Mouse (Mus musculus): Measurements from ENCODE around the gene Strn4.

The Strn4 gene

DNA sequence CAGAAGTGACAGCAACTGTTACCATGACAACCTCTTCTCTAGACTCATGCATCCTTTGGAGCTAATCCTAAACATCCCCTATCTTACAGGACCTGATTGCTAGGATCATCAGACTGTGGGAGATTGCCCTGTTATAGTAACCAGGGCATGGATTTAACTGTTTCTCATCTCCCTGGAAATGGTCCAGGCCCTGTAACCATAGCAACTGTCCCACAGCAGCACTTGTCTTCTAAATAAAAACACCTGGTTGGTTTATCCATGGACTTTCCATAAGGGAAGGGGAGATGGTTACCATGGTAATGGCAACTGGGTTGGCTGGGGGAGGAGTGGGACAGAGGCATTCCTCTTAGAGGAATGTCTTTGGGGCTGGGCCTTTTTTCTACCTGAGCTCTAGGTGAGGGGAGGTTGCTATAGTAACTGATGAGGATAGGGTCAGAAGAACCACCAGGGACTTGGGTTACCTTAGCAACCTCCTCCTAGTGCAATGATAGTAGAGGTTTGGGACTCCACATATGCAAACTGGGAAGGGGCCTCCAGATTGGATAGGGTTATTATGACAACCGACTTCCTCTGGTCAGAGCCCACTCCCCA lies at the start of gene Strn4:
TSS of gene Strn4 (plus strand) at position 539 of the 591 bp plus-strand sequence.
- DNase-seq (ENCODE audit: low spot score): no peak

DNA sequence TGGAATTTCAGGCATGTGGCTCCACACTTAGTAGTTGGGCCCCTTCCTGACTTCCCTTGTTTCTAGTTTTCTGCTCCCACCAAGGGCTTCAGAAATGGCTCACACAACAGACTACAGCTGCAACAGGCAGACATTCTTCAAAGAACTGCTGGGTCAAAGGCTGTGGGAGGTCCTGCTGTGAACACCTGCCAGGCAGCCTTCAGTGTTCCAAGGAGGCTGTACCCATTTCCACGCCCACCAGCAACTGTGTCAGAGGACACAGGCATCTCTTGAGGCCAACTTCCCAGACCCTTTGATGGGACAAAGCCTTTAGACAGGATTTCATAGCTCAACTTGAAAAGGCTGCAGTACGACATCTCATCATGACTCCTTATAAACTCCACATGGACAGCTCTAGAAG lies 49.2 kb upstream of the Strn4 start:
- no peak for DNase-seq (ENCODE audit: low spot score)

DNA sequence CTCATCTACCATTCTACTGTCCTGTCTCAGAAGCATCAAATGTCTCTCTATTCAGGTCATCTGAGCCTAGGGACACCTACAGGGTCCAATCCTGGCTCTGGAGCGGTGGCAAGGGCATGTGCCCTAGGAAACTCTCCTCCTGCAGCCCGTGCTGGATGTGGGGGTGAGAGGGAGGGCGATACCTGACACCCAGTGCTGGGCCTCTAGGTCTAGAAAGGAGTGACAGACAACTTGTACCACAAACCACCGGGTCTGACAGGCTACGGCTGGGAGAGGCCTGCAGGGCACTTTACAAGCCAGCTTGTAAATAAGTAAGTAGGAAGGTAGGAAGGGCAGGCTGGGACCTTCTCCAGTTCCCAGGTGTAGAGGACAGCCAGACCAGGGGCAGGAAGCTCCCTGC lies 39.8 kb upstream of the Strn4 start:
- DNase-seq (ENCODE audit: low spot score): no peak

DNA sequence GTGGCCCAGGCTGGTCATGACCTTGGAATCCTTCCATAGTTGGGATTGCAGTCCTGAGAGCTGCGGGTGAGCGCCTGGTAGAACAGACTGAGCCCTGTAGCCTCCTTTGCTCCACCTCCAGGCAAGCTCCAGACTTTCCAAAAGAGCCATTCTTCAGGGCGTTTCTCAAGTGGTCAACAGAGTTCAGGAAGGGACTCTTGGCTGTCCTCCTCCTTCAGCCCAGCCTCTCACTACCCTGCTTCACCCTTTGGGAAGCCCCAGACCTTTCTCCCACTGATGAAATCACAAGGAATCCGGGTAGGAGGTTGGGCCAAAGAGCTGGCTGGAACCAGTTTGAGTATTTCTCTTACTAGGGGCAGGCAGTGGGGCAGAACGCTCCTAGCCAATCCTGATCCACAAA lies 35.6 kb upstream of the Strn4 start:
- DNase-seq (ENCODE audit: low spot score): no peak

DNA sequence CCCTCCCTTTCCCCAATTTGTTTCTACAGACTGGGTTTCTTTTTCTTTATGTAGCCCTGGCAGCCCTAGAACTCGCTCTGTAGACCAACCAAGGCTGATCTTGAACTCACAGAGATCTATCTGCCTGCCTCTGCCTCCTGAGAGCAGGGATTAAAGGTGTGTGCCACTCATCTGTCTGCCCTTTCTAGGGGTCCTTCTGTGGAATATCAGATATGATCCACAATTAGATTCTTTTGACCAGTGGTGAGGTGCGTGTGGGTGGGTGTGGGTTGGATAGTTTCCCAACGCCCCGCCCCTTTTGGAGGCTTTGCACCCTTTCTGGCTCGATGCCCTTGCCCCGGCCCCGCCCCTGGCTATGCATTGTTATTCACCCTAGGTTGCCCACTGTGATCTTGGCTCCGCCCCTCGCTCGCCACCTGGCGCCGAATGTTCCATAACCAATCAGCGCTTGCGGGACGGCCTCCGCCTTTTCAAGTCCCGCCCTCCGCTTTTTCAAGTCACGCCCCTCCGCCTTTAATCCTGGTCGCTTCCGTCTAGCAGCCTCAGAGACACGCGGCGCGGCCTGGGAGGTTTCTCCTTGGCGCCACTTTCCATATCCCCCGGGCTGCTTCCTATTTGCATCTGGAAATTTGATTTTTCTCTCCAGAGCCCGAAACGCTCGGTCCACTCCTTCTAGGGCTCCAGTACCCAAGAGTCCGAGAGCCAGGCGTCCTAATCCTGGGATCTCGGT lies 34.7 kb upstream of the Strn4 start, which contains the start of gene Slc1a5:
TSS of gene Slc1a5 (plus strand) at position 516 of the 730 bp plus-strand sequence.
- DNase-seq (ENCODE audit: low spot score): peak; percentile 94

DNA sequence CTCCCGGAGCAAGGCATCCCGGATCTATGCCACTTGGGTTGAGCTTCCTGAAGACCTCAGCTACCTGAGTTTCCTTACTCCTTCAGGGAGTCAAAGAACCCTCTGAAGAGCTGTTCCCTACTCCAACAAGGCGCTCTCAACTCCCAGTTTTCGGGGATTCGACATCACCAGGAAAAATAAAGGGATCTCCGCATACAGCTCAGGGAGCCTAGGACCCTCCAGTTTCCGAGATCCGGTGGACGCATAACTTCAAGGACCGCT lies 34.2 kb upstream of the Strn4 start:
- no peak for DNase-seq (ENCODE audit: low spot score)

DNA sequence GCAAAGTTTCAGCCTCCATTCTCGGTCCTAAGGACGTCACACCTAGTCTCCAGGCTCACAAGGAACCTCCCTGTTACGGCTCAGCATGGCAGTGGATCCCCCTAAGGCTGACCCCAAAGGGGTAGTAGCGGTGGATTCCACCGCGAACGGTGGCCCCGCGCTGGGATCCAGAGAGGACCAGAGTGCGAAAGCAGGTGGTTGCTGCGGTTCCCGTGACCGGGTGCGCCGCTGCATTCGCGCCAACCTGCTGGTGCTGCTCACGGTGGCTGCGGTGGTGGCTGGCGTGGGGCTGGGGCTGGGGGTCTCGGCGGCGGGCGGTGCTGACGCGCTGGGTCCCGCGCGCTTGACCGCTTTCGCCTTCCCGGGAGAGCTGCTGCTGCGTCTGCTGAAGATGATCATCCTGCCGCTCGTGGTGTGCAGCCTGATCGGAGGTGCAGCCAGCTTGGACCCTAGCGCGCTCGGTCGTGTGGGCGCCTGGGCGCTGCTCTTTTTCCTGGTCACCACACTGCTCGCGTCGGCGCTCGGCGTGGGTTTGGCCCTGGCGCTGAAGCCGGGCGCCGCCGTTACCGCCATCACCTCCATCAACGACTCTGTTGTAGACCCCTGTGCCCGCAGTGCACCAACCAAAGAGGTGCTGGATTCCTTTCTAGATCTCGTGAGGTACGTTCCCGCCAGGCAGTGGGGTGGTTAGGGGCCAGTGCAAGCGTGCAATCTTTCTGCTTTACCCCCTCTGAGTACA lies 33.7 kb upstream of the Strn4 start:
- DNase-seq (ENCODE audit: low spot score): peak; percentile 40

DNA sequence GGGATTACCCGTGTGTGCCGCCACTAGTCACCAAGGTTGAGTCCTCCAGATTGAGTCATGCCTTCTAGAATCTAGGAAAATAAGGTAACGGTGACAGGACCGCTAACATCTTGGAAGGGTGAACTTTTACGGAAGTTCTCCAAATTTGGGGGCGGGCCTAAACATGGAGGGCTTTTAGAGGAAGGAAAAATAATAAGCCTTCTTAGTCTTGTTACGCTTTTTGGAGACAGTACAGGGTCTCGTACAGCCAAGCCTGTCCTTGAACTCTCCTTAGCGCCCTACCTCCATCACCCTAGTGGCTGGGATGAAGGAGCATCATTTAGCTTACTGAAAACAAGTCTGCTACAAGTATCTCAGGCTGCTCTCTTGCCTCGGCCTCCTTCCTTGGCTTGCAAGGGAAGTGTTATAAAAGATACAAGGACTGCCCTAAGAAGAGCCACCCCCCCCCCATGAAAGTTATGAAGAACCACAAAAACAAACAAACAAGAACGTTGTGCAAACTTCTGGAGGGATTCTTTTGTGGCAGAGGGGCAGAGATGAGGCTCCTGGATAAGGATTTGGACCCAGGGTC lies 33.0 kb upstream of the Strn4 start:
- no peak for DNase-seq (ENCODE audit: low spot score)

DNA sequence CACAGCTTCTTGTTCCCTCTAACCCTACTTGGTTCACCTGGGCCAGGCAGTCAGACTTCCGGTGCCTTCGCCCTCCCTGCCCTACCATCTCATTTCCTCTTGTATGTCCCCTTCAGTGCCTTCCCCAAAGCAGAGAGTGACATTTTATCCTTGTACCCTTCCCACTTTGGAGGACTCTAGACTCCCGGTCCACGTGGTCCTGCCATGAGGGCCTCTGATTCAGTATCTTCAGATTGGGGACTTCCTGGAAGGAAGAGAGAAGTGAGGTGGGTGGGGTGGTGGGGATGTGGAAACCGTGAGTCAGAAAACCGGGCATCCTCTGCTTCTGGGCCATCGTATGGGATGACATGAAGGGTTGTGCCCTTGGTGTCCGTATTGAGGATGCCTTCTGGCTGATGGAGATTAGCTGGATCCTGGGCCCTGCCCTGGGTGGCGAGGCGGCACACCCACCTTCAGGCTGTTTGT lies 32.4 kb upstream of the Strn4 start:
- DNase-seq (ENCODE audit: low spot score): peak; percentile 47

DNA sequence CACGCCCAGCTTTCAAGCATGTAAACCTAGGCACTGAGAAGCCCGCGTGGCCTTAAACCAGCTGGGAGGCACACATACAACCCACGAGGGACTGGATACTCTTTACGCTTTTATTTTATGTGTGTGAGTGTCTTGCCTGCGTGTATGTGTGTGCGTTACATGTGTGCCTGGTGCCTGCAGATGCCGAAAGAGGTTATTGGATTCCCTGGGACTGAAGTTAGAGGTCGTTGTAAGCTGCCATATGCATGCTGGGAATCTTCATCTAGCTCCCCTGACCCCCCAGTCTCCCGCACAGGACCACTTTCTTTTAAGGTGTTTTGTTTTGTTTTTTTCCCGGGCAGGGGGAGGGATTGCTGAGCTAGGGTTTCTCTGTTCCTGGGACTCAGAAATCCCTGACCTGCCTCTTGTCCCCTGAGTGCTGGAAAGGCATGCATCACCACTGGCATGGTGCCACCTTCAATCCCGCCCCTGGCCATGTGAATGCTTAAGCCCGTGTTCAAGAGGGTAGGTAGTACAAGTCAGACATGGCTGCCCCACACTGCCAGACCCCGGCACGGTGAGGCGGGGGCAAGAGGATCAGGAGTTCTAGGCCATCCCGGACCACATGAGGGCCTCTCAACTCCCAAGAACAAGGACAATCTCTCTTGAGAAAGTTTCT lies 31.8 kb upstream of the Strn4 start:
- DNase-seq (ENCODE audit: low spot score): no peak

DNA sequence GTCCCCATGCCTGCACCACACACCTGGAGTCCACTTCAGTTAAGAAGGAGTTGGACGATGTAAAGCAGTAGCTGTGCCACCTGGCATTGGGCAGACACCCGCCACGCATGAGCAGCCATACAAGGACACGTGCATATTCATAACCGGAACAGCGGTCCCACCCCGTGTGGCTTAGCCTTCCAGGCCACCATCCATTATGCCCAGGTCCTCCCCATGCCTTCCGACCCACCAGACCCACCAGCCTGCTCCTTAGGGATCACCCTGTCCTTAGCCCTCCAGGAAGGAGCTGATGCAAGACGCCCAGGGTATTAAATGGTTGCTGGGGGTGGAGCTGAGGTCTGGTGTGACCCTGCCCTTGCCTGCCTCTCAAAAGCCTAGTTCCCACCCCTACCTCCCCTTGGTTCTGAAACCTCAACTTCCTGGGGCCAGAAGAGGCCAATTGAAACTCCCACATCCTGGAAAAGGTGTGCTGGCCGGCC lies 31.2 kb upstream of the Strn4 start:
- DNase-seq (ENCODE audit: low spot score): no peak

DNA sequence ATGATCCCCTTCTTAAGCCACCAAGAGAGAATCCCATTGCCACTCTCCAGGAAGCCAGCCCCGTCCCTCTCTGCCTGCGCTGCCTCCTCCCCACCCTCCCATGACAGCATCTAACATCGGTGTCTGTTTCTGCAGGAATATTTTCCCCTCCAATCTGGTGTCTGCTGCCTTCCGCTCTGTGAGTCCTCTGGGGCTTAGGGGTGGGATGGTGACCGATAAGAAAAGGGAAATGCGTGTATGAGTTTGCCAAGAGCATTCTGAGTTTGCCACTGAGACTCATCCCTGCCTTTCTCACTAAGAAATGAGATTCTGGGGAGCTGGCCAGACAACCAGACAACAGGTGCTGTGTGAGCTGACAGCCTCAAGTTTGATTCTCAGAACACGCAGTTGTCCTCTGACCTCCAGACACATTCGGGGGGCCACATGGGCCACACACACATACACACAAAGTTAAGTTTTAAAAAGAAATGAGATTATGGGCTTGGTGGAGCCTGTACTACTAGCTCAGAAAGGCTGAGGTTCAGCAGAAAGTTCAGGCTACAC lies 30.1 kb upstream of the Strn4 start:
- no peak for DNase-seq (ENCODE audit: low spot score)

DNA sequence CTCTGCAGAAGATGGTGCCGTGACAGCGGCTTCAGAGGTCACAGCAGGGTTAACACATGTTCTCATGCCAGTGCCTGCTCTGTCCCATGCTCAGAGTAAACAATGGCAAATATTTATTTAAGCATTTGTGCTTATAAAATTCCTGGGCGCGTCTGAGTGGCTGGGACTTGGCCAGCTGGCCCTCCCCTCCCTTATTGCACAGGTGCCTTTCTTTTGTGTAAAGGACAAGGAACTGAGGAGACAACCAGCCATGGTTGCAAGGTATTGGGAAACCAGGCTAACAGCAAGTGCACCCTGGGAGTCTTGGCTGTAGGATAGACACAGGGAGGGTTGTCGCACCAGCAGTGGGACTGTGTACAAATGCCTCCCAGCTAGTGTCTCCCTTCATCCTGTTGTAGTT lies 23.4 kb upstream of the Strn4 start:
- no peak for DNase-seq (ENCODE audit: low spot score)

DNA sequence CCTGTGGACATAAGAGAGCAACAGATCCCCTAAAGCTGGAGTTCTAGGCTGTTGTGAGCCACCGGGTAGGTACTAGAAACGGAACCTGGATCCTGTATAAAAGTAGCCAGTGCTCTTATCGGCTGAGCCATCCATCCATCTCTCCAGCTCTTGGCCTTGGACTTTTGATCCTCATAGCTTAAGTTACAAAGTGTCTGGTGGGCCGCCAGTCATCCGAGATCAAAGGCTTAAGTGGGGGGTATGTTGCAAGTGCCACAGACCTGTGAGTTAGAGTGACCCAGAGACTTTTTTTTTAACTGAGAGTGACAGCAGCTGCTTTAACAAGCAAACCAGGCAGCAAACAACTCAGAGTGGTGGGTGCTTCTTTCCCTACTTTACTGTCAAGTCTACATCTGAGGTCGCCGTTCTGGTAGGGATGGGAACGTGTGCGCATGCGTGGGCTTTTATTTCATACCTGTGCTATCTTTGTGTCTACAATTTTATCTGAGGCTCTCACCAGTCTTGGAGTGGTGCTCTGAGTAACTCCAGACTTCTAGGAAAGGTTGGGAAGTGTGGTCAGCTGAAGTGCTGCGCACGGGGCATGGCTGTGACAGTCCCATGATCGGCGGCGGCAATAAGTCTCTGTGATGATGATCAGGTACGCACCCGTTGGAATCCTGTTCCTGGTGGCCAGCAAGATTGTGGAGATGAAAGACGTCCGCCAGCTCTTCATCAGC lies 22.5 kb upstream of the Strn4 start:
- DNase-seq (ENCODE audit: low spot score): no peak

DNA sequence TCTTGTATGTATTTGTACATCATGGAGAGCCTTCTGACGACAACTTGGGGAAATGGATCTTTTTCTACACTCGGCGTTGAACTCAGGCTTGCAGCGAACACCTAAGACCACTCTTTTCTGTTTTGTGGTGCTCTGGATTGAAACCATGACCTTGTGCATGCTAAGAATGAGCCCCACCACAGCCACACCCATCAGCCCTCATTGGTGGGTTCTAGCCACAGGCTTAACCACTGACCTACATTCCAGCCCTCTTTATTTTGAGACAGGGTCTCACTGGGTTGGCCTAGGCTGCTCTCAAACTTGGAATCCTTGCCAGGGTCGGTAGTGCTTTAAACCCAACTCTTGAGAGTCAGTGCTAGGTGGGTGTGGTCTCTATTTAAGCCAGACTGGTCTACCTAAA lies 20.8 kb upstream of the Strn4 start:
- no peak for DNase-seq (ENCODE audit: low spot score)

DNA sequence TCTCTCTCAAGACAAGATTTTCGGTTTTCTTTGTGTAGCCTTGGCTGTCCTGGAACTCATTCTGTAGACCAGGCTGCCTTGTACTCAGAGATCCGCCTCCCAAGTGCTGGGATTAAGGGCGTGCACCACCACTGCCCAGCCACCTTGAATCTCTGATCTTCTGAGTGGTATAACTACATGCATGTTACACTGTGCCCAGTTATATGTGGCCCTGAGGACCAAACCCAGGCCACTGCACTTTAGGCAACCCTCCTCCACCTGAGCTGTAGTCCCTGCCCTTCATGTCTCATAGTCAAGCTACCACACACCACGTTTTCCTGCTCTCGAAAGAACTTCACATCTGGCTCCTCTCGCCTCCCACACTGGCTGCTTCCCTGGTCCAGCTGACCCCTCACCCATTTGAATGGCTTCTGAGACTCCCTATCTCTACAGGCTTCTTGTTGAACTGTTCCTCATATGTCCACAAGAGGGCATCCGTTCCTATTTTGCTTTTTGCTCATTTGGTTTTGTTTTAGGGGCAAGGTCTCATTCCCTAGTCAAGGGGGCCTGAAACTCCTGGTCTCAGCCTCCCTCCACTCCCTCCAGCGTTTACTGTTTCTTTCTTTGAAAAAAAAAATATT lies 11.2 kb upstream of the Strn4 start:
- DNase-seq (ENCODE audit: low spot score): no peak

DNA sequence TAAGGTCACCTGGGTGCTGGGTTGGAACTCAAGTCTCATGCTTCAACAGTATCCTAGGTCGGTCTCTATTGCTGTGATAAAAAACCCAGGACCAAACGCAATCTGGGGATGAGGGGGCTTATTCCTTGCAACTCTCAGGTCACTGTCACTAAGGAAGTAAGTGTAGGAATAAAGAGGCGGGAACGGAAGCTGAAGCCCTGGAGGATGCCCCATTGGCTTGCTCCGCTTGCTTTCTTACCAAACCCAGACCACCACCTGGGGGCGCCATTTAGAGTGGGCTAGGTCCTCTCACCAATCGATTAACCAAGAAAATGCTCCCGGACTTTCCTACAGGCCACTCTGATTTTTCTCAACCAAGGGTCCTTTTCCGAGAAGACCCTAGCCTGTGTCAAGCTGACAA lies 7.8 kb upstream of the Strn4 start:
- no peak for DNase-seq (ENCODE audit: low spot score)

DNA sequence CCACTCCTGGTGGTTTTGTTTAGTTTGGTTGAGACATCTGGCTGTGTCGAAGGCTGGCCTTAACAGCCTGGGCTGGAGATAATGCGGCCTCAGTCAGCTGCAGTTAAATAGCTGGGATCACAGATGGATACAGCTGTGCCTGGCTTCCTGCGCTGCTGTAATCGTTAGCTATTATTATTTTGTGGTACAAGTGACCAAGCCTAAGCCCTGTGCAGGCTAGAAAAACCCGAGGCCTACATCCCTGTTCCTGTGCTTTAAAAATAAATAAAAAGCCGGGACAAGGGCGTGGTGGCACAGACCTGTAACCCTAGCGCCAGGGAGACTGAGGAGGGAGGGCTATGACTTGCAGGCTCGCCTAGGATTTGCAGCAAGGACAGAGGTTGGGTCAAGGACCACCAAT lies 7.0 kb upstream of the Strn4 start:
- no peak for DNase-seq (ENCODE audit: low spot score)

DNA sequence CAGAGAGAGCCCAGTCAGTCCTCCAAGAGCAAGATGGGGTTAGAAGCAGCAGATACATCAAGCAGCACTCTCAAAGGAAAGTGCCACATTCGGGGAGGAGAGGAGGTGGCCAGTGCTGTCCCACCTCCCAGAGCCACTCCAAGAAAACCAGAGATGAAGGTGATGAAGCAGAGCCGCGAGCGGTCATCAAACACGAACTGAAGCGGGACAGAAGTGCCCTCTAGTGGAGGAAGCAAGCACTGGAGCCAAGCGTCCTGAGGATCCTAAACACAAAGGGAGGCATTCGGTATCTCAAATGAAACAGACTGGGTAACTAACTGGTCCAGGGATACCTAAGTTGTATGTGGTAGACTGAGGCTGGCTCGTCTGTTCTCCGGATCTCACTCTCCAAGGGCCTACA lies 6.0 kb upstream of the Strn4 start:
- peak; percentile 33 for DNase-seq (ENCODE audit: low spot score)

DNA sequence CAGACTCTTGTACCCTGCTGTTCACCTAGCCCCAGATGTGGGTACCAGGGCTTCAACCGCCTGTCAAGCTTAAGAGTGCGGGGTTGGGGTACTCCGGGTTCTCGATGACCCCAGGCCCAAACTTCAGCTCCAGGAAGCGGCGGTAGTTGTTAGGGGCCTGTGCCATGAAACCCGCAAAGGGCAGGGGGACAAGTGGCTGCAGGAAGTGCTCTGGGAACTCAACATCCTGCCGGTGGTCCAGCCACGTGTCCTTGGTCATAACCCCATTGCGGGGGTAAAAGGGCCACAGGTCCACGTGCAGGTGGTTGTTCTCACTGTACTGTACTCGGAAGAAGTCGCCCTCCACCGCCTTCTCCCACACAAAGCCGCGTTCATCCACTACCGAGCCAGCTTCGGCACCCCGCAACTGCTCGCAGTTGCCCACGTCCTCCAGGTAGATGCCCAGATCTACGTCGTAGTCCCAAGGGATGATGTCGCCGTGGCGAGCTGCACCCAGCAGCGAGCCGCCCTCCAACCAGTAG lies 5.2 kb upstream of the Strn4 start:
- DNase-seq (ENCODE audit: low spot score): no peak

Measured in T-cell, adult 2 months (primary cell).